Mouse (Mus musculus) heart, postnatal 0 days (tissue): ENCODE measurements around the gene Sipa1l2. TPM values are rescaled to one million over a fixed set of nuclear protein-coding genes. Genes with fewer than 3 reads are reported as not detected.

Experiments used
- ATAC-seq: fragments of 200-750 bp; cut with Nextera tagmentation; 2 replicates; pipeline ENCODE4 v1.8.0; 2017; ENCODE audit warnings: low read depth, moderate number of reproducible peaks, moderate library complexity; ENCODE audit not compliant: insufficient read depth
- DNase-seq: peaks from one replicate; pipeline ENCODE4 v3.0.0-alpha.2; 2016; ENCODE audit warnings: low spot score
- H3K27ac ChIP-seq: fragments of 300-500 bp; sonication (generic); 2 replicates; pipeline ENCODE4 v1.5.1; 2014; ENCODE audit warnings: low read depth, mild to moderate bottlenecking
- H3K27me3 ChIP-seq: fragments of 300-500 bp; sonication (generic); 2 replicates; pipeline ENCODE4 v1.6.1; 2014; ENCODE audit warnings: low read length, mixed read lengths; ENCODE audit not compliant: control insufficient read depth, insufficient read depth
- H3K36me3 ChIP-seq: fragments of 300-500 bp; sonication (generic); replicated peaks from 2 replicates; pipeline ENCODE4 v1.6.1; 2014; ENCODE audit warnings: low read length, mixed read lengths; ENCODE audit not compliant: control insufficient read depth, insufficient read depth
- H3K4me1 ChIP-seq: fragments of 300-500 bp; sonication (generic); 2 replicates; pipeline ENCODE4 v1.6.1; 2014; ENCODE audit warnings: antibody characterized with exemption; ENCODE audit not compliant: control insufficient read depth, insufficient read depth
- H3K4me2 ChIP-seq: fragments of 300-500 bp; sonication (generic); 2 replicates; pipeline ENCODE4 v1.6.1; 2014; ENCODE audit warnings: low read depth, mild to moderate bottlenecking, low read length, moderate library complexity
- H3K4me3 ChIP-seq: fragments of 300-500 bp; sonication (generic); 2 replicates; pipeline ENCODE4 v1.5.1; 2014; ENCODE audit warnings: low read depth, low read length
- H3K9ac ChIP-seq: fragments of 300-500 bp; sonication (generic); replicated peaks from 2 replicates; pipeline ENCODE4 v1.6.1; 2014; ENCODE audit warnings: low read depth, low read length, mixed read lengths
- H3K9me3 ChIP-seq: fragments of 300-500 bp; sonication (generic); replicated peaks from 2 replicates; pipeline ENCODE4 v1.6.1; 2016; ENCODE audit warnings: low read length; ENCODE audit not compliant: control insufficient read depth
- CTCF ChIP-seq: IDR thresholded peaks from 2 replicates; pipeline ENCODE4 v1.5.1; 2016; ENCODE audit warnings: antibody characterized with exemption, control low read depth, low read depth
- EP300 ChIP-seq: IDR thresholded peaks from 2 replicates; pipeline ENCODE4 v1.6.1; 2016; ENCODE audit warnings: antibody characterized with exemption, low read depth
- whole genome bisulfite sequencing: fragments of 180-500 bp; shearing (Covaris S2); extraction: QIAGEN DNeasy Blood & Tissue Kit; methylation state at CpG from one replicate; pipeline ENCODE4 v1.1.7; 2014; 5-methylcytosine and 5-hydroxymethylcytosine counted together
- polyA plus RNA-seq: library from polyadenylated mRNA; unstranded; fragments of >200 nt; fragmentation: Nextera tagmentation; extraction: Ambion mirVana; gene quantifications from 2 replicates; pipeline ENCODE4 v1.2.1, GENCODE M21; 2015
- total RNA-seq: library from RNA; depleted of rRNA; stranded (reverse); fragments of >200 nt; gene quantifications from 2 replicates; pipeline ENCODE4 v1.2.3, GENCODE M21; 2014; ENCODE audit warnings: low replicate concordance; rRNA removed

Gene Sipa1l2
- total RNA-seq (65.8 and 66.1 TPM in 2 replicates), polyA plus RNA-seq (12.3 and 13.6 TPM in 2 replicates)

GRCm38 (mm10) chr8:125569533-125570365, at the start of gene Sipa1l2:
Gene Sipa1l2 (minus strand): TSS chr8:125569808.
- Histone ChIP-seq H3K4me2 (peak within 1 kb of the TSS; percentile 72), H3K4me1 (peaks cover 20% of the 10 kb centered on the region), H3K27ac (peak within 1 kb of the TSS; percentile 89), H3K9ac (peak within 1 kb of the TSS; percentile 95), H3K27me3 (no peaks in the 10 kb centered on the region), H3K36me3 (no peaks in the 10 kb centered on the region), H3K9me3 (no peaks in the 10 kb centered on the region), H3K4me3 (peak within 1 kb of the TSS; percentile 94)
- no peak for TF ChIP-seq EP300
- TF ChIP-seq CTCF = no peak
- ATAC-seq = peak; percentile 93
- peak; percentile 94 for DNase-seq
- WGBS = 0% methylated on average over 83 of the region's 129 CpGs

DNA sequence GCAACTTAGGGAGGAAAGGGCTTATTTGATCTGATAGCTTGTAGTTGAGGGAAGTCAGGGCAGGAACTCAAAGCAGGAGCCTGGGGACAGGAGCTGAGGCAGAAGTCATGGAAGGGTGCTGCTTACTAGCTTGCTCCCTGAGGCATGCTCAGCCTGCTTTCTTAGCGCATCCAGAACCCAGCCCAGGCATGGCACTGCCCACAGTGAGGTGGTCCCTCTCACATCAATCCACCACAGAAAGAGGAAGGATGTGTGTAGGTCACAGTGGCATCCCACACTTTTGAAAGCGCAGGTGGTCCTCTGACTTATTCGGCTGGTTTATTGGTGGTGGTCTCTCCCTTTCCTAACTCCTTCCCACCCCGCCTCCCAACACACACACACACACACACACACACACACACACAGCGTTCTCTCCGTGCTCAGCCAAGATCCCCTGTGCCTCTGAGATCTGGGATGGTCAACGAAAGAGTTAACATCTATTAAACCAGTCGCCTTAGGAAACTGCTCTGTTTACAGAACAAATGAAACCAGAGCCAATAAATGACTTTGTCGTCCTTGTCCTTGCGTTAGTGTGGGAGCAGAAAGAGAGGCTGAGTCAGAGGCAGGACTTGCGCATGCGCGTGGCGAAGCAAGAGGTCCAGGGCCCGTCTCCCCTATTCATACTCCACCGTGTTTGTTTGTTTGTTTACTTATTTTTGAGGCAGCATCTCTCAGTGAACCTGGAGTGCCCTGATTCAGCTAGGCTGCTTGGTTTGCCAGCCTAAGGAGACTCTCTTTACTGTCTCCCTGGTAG, 49.1 kb upstream of the Sipa1l2 start:
- DNase-seq (peak; percentile 33), ATAC-seq (no peak)
- Histone ChIP-seq H3K9me3 (no peaks in the 10 kb centered on the region), H3K4me2 (no peak overlapping the region), H3K36me3 (no peaks in the 10 kb centered on the region), H3K4me1 (peaks cover 18% of the 10 kb centered on the region), H3K27ac (no peak overlapping the region), H3K4me3 (no peak overlapping the region), H3K27me3 (no peaks in the 10 kb centered on the region), H3K9ac (no peak overlapping the region)
- no peak for TF ChIP-seq CTCF
- TF ChIP-seq EP300 = no peak
- 80% methylated on average over 16 of the region's 16 CpGs for WGBS

GRCm38 (mm10) chr8:125616935-125617334, 47.3 kb upstream of the Sipa1l2 start:
- Histone ChIP-seq H3K9ac (no peak overlapping the region), H3K4me3 (no peak overlapping the region), H3K4me2 (no peak overlapping the region), H3K27ac (no peak overlapping the region), H3K4me1 (peaks cover 16% of the 10 kb centered on the region), H3K36me3 (no peaks in the 10 kb centered on the region), H3K27me3 (no peaks in the 10 kb centered on the region), H3K9me3 (no peaks in the 10 kb centered on the region)
- WGBS = 53% methylated on average over 5 of the region's 5 CpGs
- no peak for DNase-seq
- no peak for ATAC-seq
- TF ChIP-seq CTCF (no peak), EP300 (no peak)

DNA sequence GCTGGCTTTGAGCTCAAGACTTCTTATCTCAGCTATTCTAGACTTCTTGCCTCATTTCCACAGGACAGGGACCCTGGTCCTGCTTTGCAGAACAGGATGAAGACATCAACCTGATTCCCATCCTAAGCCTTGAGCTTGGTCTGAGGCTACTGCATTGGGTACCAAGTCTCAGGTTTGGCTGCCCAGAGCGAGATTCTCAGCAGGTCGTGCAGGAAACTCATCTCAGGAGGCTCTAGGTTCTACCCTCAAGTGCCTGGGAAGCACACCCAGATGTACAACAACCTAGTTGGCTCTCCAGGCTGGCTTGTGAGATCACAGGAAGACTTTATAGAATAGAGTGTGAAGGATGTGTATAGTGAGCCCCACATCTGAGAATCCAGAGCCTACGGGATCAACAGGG, 46.4 kb upstream of the Sipa1l2 start:
- Histone ChIP-seq H3K27ac (no peak overlapping the region), H3K9me3 (no peaks in the 10 kb centered on the region), H3K4me2 (no peak overlapping the region), H3K27me3 (no peaks in the 10 kb centered on the region), H3K36me3 (no peaks in the 10 kb centered on the region), H3K4me1 (peaks cover 16% of the 10 kb centered on the region), H3K4me3 (no peak overlapping the region), H3K9ac (no peak overlapping the region)
- ATAC-seq (no peak), DNase-seq (no peak)
- WGBS = 82% methylated on average over 3 of the region's 3 CpGs
- TF ChIP-seq EP300 = no peak
- no peak for TF ChIP-seq CTCF

- WGBS = 95% methylated on average over 2 of the region's 2 CpGs
- TF ChIP-seq CTCF = no peak
- TF ChIP-seq EP300 = no peak
- no peak for DNase-seq
- no peak overlapping the region for H3K9ac ChIP-seq
- no peak overlapping the region for H3K4me2 ChIP-seq
- ATAC-seq = no peak
- no peaks in the 10 kb centered on the region for H3K4me1 ChIP-seq
- H3K27ac ChIP-seq = no peak overlapping the region
- no peak overlapping the region for H3K4me3 ChIP-seq
- no peaks in the 10 kb centered on the region for H3K36me3 ChIP-seq
- H3K27me3 ChIP-seq = no peaks in the 10 kb centered on the region
- H3K9me3 ChIP-seq = no peaks in the 10 kb centered on the region
Observed at GRCm38 (mm10) chr8:125613552-125613951, 43.9 kb upstream of the Sipa1l2 start.
